Mouse (Mus musculus) kidney, postnatal 0 days (tissue): ENCODE results near the gene Apobec1. TPM values are rescaled to one million over a fixed set of nuclear protein-coding genes. Genes with fewer than 3 reads are reported as not detected.

Experiments
- ATAC-seq: fragments of 200-750 bp; cut with Nextera tagmentation; replicated peaks from 2 replicates; pipeline ENCODE4 v1.8.0; 2017; ENCODE audit warnings: low read depth, moderate number of reproducible peaks, moderate TSS enrichment, moderate library complexity; ENCODE audit not compliant: low FRiP score
- DNase-seq: peaks from one replicate; pipeline ENCODE4 v3.0.0-alpha.2; 2016; ENCODE audit warnings: low spot score
- H3K27ac ChIP-seq: fragments of 300-500 bp; sonication (generic); 2 replicates; pipeline ENCODE4 v1.5.1; 2014; ENCODE audit warnings: mild to moderate bottlenecking
- H3K27me3 ChIP-seq: fragments of 300-500 bp; sonication (generic); 2 replicates; pipeline ENCODE4 v1.6.1; 2014; ENCODE audit warnings: low read length, mixed read lengths; ENCODE audit not compliant: insufficient read depth
- H3K36me3 ChIP-seq: fragments of 300-500 bp; sonication (generic); 2 replicates; pipeline ENCODE4 v1.6.1; 2014; ENCODE audit warnings: low read length, mixed read lengths; ENCODE audit not compliant: insufficient read depth
- H3K4me1 ChIP-seq: fragments of 300-500 bp; sonication (generic); replicated peaks from 2 replicates; pipeline ENCODE4 v1.6.1; 2014; ENCODE audit warnings: antibody characterized with exemption, low read length, mixed read lengths; ENCODE audit not compliant: insufficient read depth
- H3K4me2 ChIP-seq: fragments of 300-500 bp; sonication (generic); 2 replicates; pipeline ENCODE4 v1.6.1; 2014; ENCODE audit warnings: mild to moderate bottlenecking, low read length, moderate library complexity, mixed read lengths
- H3K4me3 ChIP-seq: fragments of 300-500 bp; sonication (generic); replicated peaks from 2 replicates; pipeline ENCODE4 v1.5.1; 2014; ENCODE audit warnings: low read depth, low read length
- H3K9ac ChIP-seq: fragments of 300-500 bp; sonication (generic); 2 replicates; pipeline ENCODE4 v1.6.1; 2014; ENCODE audit warnings: low read depth, low read length
- H3K9me3 ChIP-seq: fragments of 300-500 bp; sonication (generic); replicated peaks from 2 replicates; pipeline ENCODE4 v1.6.1; 2016; ENCODE audit warnings: low read length, inconsistent platforms, mixed read lengths
- CTCF ChIP-seq: IDR thresholded peaks from 2 replicates; pipeline ENCODE4 v1.5.1; 2016; ENCODE audit warnings: antibody characterized with exemption, low read depth, mild to moderate bottlenecking, moderate library complexity
- WGBS: fragments of 180-500 bp; shearing (Covaris S2); extraction: QIAGEN DNeasy Blood & Tissue Kit; methylation state at CpG from one replicate; pipeline ENCODE4 v1.1.7; 2014; 5-methylcytosine and 5-hydroxymethylcytosine counted together
- polyA plus RNA-seq: library from polyadenylated mRNA; unstranded; fragments of >200 nt; fragmentation: Nextera tagmentation; extraction: Ambion mirVana; gene quantifications from 2 replicates; pipeline ENCODE4 v1.2.1, GENCODE M21; 2015

Gene Apobec1
- polyA plus RNA-seq, 1 experiment from 2014 or later = 3.6 TPM

- Histone ChIP-seq H3K9me3 (no peaks in the 10 kb centered on the region), H3K27me3 (no peaks in the 10 kb centered on the region), H3K9ac (no peak overlapping the region), H3K4me1 (no peaks in the 10 kb centered on the region), H3K27ac (no peak overlapping the region), H3K4me2 (no peak overlapping the region), H3K36me3 (no peaks in the 10 kb centered on the region), H3K4me3 (no peak overlapping the region)
- TF ChIP-seq CTCF = no peak
- WGBS = 47% methylated on average over 3 of the region's 3 CpGs
- ATAC-seq (no peak), DNase-seq (no peak)
Observed at GRCm38 (mm10) chr6:122616022-122616421, 13.8 kb upstream of the Apobec1 start.

DNA sequence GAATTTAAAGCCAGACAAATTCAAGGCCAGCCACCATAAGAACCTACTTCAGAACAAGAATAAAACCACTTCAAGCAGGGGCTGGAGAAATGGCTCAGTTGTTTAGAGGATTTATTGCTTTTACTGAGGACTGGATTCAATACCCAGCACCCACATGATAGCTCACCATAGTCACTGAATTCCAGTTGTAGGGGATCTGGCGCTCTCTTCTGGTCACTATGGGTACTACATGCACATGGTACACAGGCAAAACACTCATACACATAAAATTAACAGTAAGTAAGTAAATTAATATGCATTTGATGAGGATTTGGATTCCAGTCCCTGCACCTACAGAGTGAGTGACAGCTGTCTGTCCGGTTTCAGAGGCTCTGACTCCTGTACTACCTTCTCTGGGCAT lies 11.8 kb upstream of the Apobec1 start:
- no peak overlapping the region for H3K4me3 ChIP-seq
- 61% methylated on average over 2 of the region's 2 CpGs for WGBS
- no peak for DNase-seq
- ATAC-seq = no peak
- peak; percentile 59 for TF ChIP-seq CTCF
- no peak overlapping the region for H3K27ac ChIP-seq
- H3K36me3 ChIP-seq = no peaks in the 10 kb centered on the region
- H3K27me3 ChIP-seq = no peaks in the 10 kb centered on the region
- no peak overlapping the region for H3K9ac ChIP-seq
- no peaks in the 10 kb centered on the region for H3K4me1 ChIP-seq
- no peak overlapping the region for H3K4me2 ChIP-seq
- no peaks in the 10 kb centered on the region for H3K9me3 ChIP-seq

GRCm38 (mm10) chr6:122612426-122612825 lies 10.2 kb upstream of the Apobec1 start:
- DNase-seq (no peak), ATAC-seq (no peak)
- H3K4me1 ChIP-seq = no peaks in the 10 kb centered on the region
- no peak overlapping the region for H3K9ac ChIP-seq
- H3K9me3 ChIP-seq = no peaks in the 10 kb centered on the region
- H3K27me3 ChIP-seq = no peaks in the 10 kb centered on the region
- H3K4me2 ChIP-seq = no peak overlapping the region
- H3K4me3 ChIP-seq = no peak overlapping the region
- no peak for TF ChIP-seq CTCF
- no peaks in the 10 kb centered on the region for H3K36me3 ChIP-seq
- WGBS = 88% methylated on average over 4 of the region's 4 CpGs
- no peak overlapping the region for H3K27ac ChIP-seq

DNA sequence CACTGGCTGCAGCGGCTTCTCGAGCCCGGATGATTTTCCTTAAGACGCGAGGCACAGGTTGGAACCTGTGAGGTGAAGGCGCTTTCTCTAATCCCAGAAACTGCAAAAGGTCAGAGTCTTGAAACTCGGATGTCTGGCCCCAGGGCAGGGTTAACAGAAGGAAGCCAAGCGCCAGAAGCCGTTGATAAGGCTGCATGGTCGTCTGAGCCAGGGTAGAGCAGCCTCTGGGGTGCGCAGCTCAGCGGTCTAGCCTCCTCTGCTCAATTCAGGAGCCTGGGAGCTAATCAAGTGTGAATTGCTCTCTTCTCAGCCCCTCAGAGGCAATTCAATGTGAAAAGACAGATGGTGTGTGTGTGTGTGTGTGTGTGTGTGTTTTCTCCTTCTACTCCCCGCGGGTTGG lies 7.5 kb upstream of the Apobec1 start, which contains the start of gene Gdf3:
TSS of gene Gdf3 (minus strand) at position 317 of the 400 bp plus-strand sequence.
- Histone ChIP-seq H3K36me3 (no peaks in the 10 kb centered on the region), H3K4me1 (no peaks in the 10 kb centered on the region), H3K27ac (no peak within 1 kb of the TSS), H3K27me3 (no peaks in the 10 kb centered on the region), H3K9me3 (no peaks in the 10 kb centered on the region), H3K9ac (no peak within 1 kb of the TSS), H3K4me3 (no peak within 1 kb of the TSS), H3K4me2 (no peak within 1 kb of the TSS)
- DNase-seq (no peak), ATAC-seq (no peak)
- no peak for TF ChIP-seq CTCF
- WGBS = 64% methylated on average over 14 of the region's 14 CpGs

GRCm38 (mm10) chr6:122609377-122609728 lies 7.1 kb upstream of the Apobec1 start:
- 64% methylated on average over 9 of the region's 9 CpGs for WGBS
- no peak overlapping the region for H3K4me3 ChIP-seq
- DNase-seq (no peak), ATAC-seq (no peak)
- H3K27me3 ChIP-seq = no peaks in the 10 kb centered on the region
- no peak overlapping the region for H3K4me2 ChIP-seq
- no peaks in the 10 kb centered on the region for H3K4me1 ChIP-seq
- no peak for TF ChIP-seq CTCF
- no peak overlapping the region for H3K9ac ChIP-seq
- no peaks in the 10 kb centered on the region for H3K9me3 ChIP-seq
- no peaks in the 10 kb centered on the region for H3K36me3 ChIP-seq
- no peak overlapping the region for H3K27ac ChIP-seq

DNA sequence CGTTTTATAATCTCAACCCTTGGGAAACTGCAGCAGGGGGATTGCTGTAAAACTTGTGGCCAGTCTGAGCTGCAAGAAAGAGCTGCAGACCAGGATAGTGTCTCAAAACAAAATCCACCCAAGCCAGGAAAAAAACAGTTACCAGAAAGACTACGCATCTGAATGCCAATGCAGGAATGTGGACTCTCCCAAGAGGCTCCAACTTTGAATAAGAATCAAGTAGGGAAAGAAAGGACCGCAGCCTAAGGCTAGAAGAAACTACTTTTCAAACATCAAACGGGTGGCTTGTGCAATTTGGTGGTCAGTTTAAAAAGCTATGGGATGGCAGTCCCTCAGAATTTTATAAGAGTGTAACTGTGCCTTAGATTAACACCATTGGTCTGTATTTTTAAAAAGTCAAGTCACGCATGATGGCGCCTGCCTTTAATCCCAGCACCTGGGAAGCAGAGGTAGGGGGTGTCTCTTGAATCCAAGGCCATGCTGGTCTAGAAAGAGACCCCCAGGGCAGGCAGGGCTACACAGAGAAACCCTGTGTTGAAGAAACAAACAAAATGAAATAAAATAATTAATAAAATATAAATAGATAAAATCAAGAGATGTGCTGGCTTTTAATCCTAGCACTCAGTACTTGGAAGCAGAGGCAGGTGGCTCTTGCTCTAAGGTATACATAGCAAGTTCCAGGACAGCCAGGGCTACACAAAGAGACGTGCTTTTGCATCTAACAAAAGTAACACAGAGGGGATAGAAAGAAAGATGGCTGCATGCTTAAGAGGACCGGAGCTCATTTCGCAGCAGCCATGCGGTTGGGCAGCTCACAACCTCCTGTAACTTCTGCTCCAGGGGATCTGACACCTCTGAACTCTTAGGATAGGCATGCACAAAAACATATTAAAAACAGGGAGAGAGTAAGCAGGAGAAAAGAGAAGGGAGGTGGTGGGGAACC lies 6.5 kb upstream of the Apobec1 start:
- Histone ChIP-seq H3K27me3 (no peaks in the 10 kb centered on the region), H3K4me1 (no peaks in the 10 kb centered on the region), H3K9me3 (no peaks in the 10 kb centered on the region), H3K9ac (no peak overlapping the region), H3K27ac (no peak overlapping the region), H3K4me2 (no peak overlapping the region), H3K36me3 (no peaks in the 10 kb centered on the region), H3K4me3 (no peak overlapping the region)
- ATAC-seq (no peak), DNase-seq (no peak)
- 78% methylated on average over 10 of the region's 10 CpGs for WGBS
- TF ChIP-seq CTCF = no peak
